Mouse (Mus musculus) heart, adult 10 weeks (tissue): ENCODE data around the gene Olfr584. TPM values are rescaled to one million over a fixed set of nuclear protein-coding genes. Genes with fewer than 3 reads are reported as not detected.

Experiments used
- polyA plus RNA-seq: library from polyadenylated mRNA; stranded (reverse); fragments of 350-450 nt; fragmentation: Illumina TruSeq; extraction: RNeasy Lipid Tissue Mini Kit (QIAGEN cat#74804); gene quantifications from one replicate; pipeline ENCODE4 v1.2.3, GENCODE M21; 2014; ENCODE audit warnings: low read depth, low replicate concordance

The Olfr584 gene
- polyA plus RNA-seq, result not detected

DNA sequence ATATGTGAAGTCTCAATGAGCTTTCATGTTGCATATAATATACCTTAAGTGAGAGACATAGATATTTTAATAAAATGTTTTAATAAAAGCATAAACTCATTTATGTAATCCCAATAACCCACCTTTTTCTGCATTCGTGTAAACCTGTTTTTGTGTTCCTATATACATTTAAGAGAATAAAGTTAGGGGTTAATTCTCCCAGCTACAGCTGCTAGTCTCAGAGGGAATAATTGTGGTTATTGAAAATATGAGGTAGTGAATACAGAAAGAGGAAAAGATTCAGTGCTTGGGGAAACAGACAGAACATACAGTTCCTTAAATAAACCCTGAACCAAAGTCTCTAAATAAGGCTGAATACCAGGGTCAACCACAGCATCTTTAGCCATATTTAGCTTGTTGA is at the start of gene Olfr584:
TSS of gene Olfr584 (plus strand) at position 301 of the 400 bp plus-strand sequence.

DNA sequence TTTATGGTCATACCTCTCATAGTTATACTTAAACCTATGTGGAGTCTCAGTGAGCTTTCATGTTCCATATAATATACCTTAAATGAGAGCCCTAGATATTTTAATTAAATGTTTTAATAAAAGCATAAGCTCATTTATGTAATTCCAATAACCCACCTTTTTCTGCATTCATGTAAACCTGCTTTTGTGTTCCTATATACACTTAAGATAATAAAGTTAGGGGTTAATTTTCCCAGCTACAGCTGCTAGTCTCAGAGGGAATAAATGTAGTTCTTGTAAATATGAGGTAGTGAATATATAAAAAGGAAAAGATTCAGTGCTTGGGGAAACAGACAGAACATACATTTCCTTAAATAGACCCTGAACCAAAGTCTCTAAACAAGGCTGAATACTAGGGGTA is 44.0 kb upstream of the Olfr584 start, which contains the start of gene Olfr582:
TSS of gene Olfr582 (plus strand) at position 301 of the 400 bp plus-strand sequence.

DNA sequence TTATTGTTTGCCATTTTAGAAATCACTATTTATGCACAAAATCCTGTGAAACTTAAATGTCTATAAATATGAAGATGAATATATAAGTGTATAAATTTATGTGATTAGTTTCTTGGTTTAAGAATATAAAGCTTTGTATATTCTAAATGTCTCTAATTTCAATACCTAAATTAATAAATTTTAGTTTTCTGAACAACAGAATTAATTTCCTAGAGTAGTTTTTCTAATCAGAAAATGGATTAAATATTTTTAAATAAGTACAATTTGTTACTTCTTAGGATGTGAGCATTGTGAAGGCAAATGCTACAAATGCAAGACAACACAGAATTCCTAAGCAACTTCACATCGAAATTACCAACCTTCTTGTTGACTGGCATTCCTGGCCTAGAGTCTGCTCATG is 30.7 kb upstream of the Olfr584 start, which contains the start of gene Olfr583:
TSS of gene Olfr583 (plus strand) at position 301 of the 400 bp plus-strand sequence.

DNA sequence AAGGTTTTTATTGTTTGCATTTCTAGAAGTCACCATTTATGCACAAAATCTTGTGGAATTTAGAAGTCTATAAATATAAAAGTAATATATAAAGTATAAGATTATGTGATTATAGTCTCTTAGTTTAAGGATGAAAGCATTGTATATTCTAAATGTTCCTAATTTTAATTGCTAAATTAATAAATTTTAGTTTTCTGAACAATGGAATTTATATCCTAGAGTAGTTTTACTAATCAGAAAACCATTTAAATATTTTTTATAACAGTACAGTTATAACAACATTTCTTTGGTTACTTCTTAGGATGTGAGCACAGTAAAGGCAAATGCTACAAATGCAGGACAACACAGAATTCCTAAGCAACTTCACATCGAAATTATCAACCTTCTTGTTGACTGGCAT is 15.7 kb downstream of the Olfr584 start, which contains the start of gene Olfr585:
TSS of gene Olfr585 (plus strand) at position 301 of the 400 bp plus-strand sequence.

DNA sequence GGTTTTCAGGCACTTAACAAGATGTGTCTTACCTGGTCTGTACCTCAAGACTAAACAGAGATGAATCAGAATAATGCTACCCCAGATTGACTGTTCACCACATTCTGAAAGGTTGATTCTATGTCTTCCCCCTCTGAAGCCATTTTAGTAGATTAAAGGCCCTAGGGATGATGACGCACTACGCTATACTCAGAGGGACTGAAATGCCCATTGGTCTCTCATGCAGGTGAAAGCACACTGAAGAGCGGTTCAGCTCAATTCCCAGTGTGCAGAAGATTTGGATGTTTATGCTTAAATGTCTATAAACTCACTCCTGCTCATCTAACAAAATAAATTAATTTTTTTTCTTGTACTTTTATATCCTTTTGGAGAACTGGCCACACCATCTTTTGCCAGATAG is 43.9 kb downstream of the Olfr584 start, which contains the start of gene Olfr586:
TSS of gene Olfr586 (minus strand) at position 101 of the 400 bp plus-strand sequence.

Other genes starting within 250 kb of the Olfr584 start
- gene Olfr566, start 223.1 kb upstream of the Olfr584 start, polyA plus RNA-seq, result not detected
- not detected for gene Olfr568, start 204.8 kb upstream of the Olfr584 start, polyA plus RNA-seq
- not detected for gene Olfr569, start 191.0 kb upstream of the Olfr584 start, polyA plus RNA-seq
- not detected for gene Olfr570, start 187.3 kb upstream of the Olfr584 start, polyA plus RNA-seq
- gene Olfr571, start 164.3 kb upstream of the Olfr584 start, polyA plus RNA-seq, result not detected
- gene Olfr572, start 157.5 kb upstream of the Olfr584 start, polyA plus RNA-seq, result not detected
- gene Olfr573-ps1, start 139.3 kb upstream of the Olfr584 start, polyA plus RNA-seq, result not detected
- gene Olfr574, start 133.4 kb upstream of the Olfr584 start, polyA plus RNA-seq, result not detected
- not detected for gene Olfr575, start 123.1 kb upstream of the Olfr584 start, polyA plus RNA-seq
- not detected for gene Olfr576, start 119.2 kb upstream of the Olfr584 start, polyA plus RNA-seq
- gene Olfr577, start 105.9 kb upstream of the Olfr584 start, polyA plus RNA-seq, result not detected
- not detected for gene Olfr578, start 92.6 kb upstream of the Olfr584 start, polyA plus RNA-seq
- gene Olfr582, start 43.9 kb upstream of the Olfr584 start, polyA plus RNA-seq, result not detected
- not detected for gene Olfr583, start 30.6 kb upstream of the Olfr584 start, polyA plus RNA-seq
- not detected for gene Olfr585, start 15.8 kb downstream of the Olfr584 start, polyA plus RNA-seq
- not detected for gene Olfr586, start 43.8 kb downstream of the Olfr584 start, polyA plus RNA-seq
- gene Olfr588-ps1, start 59.0 kb downstream of the Olfr584 start, polyA plus RNA-seq, result not detected
- not detected for gene Olfr589, start 74.5 kb downstream of the Olfr584 start, polyA plus RNA-seq
- not detected for gene Olfr591, start 96.5 kb downstream of the Olfr584 start, polyA plus RNA-seq
- gene Olfr592, start 102.9 kb downstream of the Olfr584 start, polyA plus RNA-seq, result not detected
- gene Olfr593, start 130.0 kb downstream of the Olfr584 start, polyA plus RNA-seq, result not detected
- gene Olfr594, start 135.1 kb downstream of the Olfr584 start, polyA plus RNA-seq, result not detected
- gene Usp17ld, start 170.6 kb downstream of the Olfr584 start, polyA plus RNA-seq, result not detected
- gene Olfr596, start 223.8 kb downstream of the Olfr584 start, polyA plus RNA-seq, result not detected
- not detected for gene Olfr597, start 234.4 kb downstream of the Olfr584 start, polyA plus RNA-seq
- not detected for gene Olfr598, start 241.7 kb downstream of the Olfr584 start, polyA plus RNA-seq